Mouse (Mus musculus) spleen, postnatal 36 days (tissue): ENCODE measurements around the gene Eif4enif1.
A peak's percentile ranks its signal among the peaks of the same experiment; 100 is the strongest.

ENCODE experiments used
- DNase-seq, 2 experiments: peaks; one replicate each; pipeline ENCODE4 v3.0.0; 2022; ENCODE audit warnings: low spot score in 2 of 2, mixed read lengths in 1 of 2

The Eif4enif1 gene

DNA sequence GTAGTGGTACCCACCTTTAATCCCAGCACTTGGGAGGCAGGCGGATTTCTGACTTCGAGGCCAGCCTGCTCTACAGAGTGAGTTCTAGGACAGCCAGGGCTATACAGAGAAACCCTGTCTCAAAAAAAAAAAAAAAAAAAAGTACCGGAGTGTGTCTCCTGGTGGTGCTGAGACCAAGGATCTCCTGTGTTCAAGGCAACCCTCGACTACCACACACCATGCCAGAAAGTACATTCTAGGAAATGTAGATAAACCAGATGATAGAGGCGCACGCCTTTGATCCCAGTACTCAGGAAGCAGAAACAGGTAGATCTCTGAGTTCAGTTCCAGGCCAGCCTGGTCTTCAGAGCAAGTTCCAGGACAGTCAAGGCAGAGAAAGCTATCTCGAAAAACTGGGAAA, 64.9 kb downstream of the Eif4enif1 start:
- no peak for DNase-seq

DNA sequence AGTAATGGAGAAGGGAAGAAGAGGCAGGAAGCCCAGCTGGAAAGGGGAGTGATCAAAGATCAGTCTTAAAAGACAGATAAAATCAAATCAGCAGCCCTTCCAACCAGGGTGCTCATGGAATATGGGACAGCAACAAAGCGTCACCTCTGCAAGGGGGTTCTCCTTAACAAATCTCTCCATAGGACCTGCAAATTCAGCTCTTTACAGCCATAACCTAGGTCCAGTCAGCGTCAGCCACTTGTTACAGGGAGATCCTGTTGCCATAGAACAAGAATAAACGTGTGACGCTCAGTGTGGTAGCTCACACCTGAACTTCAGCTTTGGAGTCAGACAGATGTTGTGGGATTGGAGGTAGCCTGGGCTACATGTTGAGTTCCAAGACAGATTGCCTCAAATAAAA, 67.0 kb downstream of the Eif4enif1 start:
- no peak for DNase-seq

DNA sequence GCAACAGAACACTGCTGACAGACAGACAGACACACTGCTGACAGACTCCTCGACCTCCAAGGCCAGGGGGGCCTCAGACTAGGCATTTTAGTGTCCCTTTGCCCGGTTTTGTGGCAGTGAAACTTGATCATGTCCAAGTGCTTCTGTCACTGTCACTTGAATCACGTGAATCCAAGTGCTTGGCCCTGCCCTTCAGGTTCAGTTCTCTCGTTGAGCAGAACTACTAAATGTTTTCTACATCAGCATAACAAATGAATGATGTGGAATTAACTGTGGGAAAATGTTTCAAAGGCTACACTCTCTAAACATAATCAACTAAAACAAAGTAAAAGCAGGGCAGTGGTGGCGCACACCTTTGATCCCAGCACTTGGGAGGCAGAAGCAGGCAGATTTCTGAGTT, 76.2 kb downstream of the Eif4enif1 start:
- no peak for DNase-seq

DNA sequence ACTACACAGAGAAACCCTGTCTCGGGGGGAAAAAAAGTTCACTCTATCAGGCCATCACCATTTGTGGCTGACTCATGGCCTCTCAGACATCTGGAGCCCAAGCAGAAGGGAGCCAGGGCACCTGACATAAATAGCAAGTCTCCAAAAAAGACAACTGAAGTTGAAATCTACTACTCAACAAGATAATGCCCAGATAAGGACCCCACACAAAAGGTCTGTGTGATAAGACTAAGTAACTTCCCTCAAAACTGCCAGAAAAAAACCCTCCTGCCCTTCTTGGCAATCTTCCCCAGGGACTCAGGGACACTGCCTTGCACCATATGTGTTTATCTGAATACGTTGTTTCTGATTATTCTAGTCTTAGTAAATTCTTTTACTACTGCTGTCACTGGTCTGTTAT, 77.5 kb downstream of the Eif4enif1 start:
- DNase-seq, result no peak

DNA sequence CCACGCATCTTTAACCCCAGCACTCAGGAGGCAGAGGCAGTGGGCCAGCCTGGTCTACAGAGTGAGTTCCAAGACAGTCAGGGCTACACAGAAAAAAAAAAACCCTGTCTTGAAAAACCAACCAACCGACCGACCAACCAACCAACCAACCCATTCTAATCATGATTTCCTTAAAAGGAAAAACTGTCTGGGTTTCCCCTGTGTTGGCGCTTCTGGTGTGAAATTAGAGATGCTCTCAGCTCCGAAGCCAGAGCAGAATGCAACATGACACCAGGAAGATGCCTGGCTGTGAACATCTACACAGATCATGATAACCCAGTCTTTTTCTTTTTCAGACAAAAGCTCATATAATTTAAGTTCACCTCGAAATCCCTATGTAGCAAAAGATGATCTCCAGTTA, 80.7 kb downstream of the Eif4enif1 start:
- DNase-seq, result no peak

DNA sequence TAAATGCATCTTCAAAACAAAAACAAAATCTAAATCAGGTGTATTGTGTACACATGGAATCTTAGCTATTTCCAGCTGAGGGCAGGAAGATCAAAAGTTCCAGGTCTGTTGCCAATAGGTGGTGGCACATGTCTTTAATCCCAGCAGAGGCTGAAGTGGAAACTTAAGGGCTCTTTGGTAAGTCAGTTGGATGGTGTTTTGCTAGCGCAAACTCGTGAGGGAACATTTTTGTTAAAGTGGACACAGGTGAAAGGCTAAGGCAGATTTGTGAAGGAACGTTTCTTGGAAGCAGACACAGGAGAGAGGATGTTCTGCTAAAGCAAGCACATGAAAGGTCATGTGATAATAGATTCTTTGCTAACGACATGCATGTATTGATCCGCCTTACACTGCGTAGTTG, 81.5 kb downstream of the Eif4enif1 start:
- no peak for DNase-seq

DNA sequence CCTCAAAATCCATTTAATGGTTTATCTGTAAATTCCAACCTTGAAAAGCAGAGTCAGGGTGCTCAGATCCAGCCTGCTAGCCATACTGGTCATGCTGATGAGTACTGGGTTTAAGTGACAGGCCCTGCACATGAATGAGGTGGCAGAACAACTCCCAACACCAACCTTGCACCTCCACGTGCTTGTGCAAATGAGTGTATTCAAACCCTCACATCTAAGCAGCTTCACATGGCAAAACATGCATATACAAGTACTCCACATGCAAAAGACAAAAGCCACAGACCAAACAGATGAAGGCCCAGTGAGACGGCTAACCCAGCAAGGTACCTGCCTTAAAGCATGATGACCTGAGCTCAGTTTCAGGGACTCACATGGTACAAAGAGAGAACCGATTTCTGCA, 83.7 kb downstream of the Eif4enif1 start:
- DNase-seq, result no peak

DNA sequence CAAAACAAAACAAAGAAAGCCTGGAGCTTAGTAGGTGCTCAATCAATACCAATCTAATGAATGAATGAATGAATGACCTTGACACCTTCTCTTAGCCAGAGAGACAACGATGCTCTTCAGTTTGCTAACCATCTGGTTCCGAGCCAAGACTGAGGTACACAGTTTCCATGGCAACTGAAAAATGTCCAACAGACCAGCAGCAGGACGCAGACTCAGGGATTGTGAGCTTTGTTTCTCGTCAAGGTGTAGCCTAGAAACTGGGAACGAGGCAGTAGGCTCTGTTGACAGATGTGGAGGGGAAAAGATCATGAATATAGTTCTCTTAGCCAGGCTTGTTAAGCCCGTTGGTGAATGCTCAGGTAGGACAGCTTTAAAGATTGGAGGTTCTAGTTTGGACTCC, 84.9 kb downstream of the Eif4enif1 start:
- DNase-seq, result no peak

DNA sequence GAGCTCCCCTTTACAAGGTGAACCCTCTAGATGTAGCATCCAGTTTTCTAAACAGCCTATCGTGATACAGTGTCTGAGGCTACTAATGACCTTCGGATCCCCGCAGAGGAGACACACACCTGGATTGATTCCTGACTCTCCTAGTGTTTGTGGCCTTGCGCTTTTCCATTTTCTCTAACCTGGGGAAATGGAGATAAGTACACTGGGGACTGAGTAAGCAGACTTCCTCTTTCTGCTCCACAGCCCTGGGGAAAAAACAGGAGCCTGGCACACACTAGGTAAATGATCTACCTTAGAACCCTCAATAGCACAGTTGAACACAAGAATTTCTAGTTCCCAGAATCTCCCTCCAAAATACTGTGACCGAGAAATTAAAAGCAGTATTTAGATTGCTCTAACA, 85.7 kb downstream of the Eif4enif1 start:
- DNase-seq, result no peak

DNA sequence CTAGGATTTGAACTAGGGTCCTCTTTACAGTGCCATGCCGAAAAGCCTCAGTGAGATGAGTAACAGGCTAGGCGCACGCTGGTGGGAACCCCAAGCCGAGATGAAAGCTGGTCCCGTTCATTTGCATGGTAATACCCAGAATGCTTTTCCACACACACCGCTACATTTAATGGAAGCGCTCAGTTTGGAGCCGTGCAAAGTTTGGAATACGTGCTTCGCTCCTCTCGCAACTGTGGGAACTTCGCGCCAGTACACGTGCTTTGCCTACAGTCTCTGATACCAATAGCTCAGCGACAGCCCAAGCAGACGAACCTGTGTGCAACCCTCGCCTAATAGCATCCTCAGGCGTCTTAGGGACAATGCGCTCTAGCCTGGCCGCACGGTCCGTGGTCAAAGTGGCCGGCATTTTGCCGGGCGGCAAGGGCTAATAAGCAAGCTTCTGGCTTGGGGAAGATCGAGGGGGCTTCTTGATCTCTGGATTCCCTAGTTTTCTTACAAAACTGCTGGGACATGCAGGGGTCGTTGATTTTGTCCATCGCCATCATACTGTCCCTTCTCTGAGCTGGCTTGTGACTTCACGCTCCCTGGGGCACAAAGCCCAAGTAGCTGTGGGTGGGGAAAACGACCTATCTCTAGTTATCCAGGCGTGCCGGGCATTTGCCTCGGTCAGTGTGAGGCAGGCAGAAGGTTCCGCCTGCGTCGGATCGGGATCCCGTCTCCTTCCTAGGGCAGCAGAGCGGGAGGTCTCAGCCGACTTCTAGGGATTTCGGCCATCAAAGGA, 86.5 kb downstream of the Eif4enif1 start, which contains the start of gene Patz1:
Gene Patz1 (plus strand): TSS at position 354 of the 781 bp plus-strand sequence.
- peak in 1 of 2 experiments; percentile 48 for DNase-seq

DNA sequence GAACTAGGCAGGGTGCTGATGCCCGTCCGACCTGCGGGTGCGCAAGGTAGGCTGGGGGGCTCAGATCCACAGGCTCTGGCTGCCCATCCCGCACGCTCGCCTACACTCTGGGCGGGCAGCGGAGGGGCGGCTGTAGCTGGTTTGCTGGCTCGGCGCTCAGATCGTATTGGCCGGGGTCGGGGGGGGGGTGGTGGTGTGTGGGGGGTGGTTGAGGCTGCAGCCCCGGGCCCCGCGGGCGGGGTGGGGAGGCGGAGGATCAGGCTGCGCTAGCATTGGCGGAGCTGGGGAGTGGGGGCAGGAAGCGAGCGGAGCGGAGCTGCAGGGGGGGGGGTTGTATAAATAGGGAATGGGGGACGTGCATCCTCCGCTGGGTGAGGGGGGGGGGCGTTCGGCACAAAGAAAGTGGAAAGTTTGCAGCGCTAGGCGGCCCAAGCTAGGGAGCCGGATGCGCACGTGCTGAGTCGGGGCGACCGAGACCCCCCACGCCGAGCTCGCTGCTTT, 87.2 kb downstream of the Eif4enif1 start:
- DNase-seq, result peak; percentile 74 to 77

DNA sequence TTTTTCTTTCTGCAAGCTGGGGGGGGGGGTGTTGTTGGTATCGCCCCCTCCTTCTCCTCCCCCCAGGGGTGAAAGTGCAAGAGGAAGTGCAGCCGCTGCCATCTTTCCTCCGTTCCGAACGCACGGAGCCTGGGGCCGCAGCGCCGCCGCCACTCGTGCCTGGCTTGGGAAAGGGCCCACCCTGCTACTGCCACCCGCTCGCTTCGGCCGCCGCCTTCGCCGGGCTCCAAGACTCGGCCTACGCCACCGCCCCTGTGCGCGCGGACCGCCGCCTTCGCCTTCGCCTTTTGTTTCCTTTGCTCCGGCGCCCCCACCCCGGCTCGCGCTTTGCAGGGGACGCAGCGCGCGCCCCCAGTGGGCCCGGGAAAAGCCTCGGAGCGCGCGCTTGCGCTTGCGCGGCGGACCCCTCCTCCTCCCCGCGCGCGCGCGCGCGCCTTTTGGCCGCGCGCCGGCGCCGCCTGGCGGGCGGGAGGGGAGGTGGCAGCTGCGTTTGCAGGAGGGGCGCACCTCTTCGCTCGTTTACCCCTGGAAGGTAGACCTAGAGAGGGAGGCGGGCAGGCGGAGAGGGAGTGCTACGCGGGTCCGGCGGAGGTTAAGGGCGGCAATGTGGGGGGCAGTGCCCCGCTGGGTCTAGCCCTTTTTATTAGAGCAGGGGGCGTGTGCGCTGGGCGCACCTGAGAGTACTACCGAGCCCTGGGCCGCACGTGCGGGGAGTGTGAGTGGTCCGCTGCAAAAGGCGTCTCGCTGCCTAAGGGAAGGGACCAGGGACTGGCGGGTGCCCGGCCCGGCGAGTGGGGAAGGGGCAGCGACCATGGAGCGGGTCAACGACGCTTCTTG, 87.8 kb downstream of the Eif4enif1 start:
- peak; percentile 77 to 78 for DNase-seq

DNA sequence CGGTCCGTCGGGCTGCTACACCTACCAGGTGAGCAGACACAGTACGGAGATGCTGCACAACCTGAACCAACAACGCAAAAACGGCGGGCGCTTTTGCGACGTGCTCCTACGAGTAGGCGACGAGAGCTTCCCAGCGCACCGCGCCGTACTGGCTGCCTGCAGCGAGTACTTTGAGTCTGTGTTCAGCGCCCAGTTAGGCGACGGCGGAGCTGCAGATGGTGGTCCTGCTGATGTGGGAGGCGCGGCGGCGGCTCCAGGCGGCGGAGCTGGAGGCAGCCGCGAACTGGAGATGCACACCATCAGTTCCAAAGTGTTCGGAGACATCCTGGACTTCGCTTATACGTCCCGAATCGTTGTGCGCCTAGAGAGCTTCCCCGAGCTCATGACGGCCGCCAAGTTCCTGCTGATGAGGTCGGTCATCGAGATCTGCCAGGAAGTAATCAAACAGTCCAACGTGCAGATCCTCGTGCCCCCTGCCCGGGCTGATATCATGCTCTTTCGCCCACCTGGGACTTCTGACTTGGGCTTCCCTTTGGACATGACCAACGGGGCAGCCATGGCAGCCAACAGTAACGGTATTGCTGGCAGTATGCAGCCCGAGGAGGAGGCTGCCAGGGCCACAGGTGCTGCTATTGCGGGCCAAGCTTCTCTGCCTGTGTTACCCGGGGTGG, 88.6 kb downstream of the Eif4enif1 start:
- DNase-seq, result peak; percentile 32 to 51

DNA sequence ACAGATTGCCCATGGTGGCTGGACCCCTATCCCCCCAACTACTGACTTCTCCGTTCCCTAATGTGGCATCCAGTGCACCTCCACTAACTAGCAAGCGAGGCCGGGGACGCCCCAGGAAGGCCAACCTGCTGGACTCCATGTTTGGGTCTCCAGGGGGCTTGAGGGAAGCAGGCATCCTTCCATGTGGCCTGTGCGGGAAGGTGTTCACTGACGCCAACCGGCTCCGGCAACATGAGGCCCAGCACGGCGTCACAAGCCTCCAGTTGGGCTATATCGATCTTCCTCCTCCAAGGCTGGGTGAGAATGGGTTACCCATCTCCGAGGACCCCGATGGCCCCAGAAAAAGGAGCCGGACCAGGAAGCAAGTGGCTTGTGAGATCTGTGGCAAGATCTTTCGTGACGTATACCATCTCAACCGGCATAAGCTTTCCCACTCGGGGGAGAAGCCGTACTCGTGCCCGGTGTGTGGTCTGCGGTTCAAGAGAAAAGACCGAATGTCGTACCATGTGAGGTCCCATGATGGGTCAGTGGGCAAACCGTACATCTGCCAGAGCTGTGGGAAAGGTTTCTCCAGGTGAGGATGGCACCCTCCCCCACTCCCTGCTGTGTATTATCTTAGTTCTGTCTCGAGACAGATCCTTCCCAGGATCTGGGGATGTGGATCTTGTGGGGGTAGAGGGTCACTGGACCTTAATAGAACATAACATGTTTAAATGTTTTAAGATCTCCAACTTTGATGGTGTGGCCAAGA, 89.3 kb downstream of the Eif4enif1 start:
- DNase-seq, result peak in 1 of 2 experiments; percentile 29

DNA sequence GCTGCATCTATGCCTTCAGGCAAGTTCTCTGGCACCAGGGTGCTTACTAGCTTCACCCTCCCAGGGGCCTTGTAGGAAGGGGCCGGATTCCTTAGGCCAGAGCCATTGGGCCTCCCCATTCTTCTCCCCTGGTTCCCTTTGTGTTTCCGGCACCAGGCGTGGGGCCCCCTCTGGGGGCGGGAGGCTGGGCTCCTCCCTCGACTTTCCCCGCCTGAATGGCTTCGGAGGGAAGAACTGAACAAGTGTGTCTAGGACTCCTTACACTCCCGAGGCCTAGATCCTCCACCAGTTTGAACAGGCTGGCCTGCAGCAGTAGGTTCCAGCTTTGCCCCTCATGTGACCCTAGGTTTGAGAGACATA, 89.8 kb downstream of the Eif4enif1 start:
- DNase-seq, result peak; percentile 59 to 60

DNA sequence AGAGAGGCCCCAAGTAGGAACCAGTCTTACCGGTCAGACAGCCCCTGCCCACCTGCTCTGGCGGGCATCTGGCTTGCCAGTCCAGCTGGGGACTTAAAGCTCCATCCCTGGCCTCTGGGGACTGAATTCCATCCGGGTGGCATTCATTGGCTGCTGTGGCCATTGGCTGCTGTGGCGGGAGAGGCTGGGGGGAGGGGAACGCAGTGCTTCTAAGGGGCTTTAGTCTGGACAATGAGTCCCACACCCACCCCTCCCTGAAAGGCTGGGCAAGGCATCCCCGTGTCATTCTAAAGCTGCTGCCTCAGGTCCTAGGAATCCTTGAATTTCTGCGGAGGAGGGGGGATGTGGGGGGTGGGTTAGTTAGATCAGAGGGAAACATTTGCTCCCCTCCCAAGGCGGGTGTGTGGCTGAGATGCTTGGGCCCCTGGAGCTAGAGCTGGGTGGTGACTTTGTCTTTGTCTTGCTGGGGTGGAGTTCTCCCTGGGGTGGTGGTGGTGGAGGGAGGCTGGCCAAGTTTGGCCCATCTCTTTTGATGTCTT, 90.6 kb downstream of the Eif4enif1 start:
- no peak for DNase-seq

DNA sequence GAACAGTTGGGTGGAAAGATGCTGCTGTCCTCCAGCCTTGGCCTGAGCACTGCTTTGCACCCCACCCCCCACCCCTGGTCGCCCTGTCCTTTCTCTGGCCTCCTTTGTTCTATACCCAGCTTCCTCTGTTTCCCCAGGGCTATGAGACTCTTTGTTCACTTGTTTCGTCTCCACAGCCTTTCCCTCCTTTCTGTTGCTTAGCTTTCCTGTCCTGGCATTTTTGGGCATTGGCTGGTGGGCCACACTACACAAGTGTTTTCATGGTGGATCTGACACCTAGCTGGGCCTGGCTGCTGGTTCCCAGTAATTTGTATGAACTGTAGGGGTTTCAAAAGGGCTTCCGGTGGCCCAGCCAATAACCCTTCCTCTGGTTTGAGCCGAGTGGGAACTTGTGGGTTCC, 91.2 kb downstream of the Eif4enif1 start:
- no peak for DNase-seq
